Mouse (Mus musculus) stomach, postnatal 0 days (tissue): Measurements from ENCODE around the gene 2610507B11Rik.

Experiments
- CTCF ChIP-seq: IDR thresholded peaks from 2 replicates; pipeline ENCODE4 v1.5.1; 2016; ENCODE audit warnings: antibody characterized with exemption, low read depth, mild to moderate bottlenecking, moderate library complexity
- EP300 ChIP-seq: optimal IDR thresholded peaks from 2 replicates; pipeline ENCODE3; 2016; ENCODE audit warnings: antibody characterized with exemption

DNA sequence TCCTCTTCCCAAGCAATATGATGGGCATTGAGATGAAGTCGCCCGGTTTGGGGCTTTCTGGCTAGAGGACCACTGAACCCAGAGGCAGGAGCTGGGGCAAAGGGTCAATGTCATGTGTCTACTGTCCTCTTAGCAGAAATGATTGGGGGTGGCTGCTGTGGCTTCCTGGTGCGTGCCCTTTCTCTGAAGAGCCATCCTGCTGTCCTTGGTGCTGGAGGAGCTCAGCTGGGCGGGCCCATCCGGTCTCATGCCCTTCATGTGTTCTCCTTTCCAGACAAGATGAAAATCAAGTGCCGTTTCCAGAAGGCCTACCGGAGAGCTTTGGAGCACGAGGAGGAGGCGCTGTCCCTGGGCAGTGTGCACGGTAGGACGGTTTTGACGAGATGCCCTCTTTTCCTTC is 71.1 kb downstream of the 2610507B11Rik start:
- no peak for TF ChIP-seq CTCF
- TF ChIP-seq EP300 = no peak
